Mouse (Mus musculus): ENCODE data around the gene Gm14137. TPM values are rescaled to one million over a fixed set of nuclear protein-coding genes. Genes with fewer than 3 reads are reported as not detected.
A peak's percentile ranks its signal among the peaks of the same experiment; 100 is the strongest.

Gene Gm14137
- polyA plus RNA-seq, 1 experiment from 2014 or later = 0.35 TPM

DNA sequence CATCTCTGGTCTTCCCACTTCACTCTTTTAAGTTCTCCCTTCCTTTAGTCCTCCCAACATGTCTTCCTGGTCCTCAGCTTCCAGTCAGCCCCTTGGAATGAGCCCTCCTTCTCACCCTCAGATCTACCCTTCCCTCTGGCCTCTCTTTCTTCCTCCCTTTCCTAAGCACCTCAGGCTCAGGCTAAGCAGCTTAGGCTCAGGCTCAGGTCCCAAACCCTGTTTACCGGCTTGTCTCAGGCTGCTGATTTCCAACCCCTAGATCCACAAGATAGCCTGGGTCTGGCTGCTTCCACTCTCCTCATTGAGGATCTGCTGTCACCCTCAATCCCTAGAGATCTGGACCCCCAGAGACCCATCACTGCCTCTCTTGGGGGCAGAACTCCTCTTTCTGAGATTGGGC is 23.7 kb downstream of the Gm14137 start:
- no peak for ATAC-seq (ENCODE audit: insufficient number of reproducible peaks, low FRiP score, low TSS enrichment, low read depth)
- H3K4me3 ChIP-seq (ENCODE audit: low read depth, low read length) = no peak overlapping the region
- H3K9ac ChIP-seq (ENCODE audit: low read length) = no peak overlapping the region
- 44% methylated on average over 1 of the region's 1 CpGs for WGBS
- peaks cover 16% of the 10 kb centered on the region for H3K4me1 ChIP-seq (ENCODE audit: control insufficient read depth, insufficient read depth, low read length)
- H3K9me3 ChIP-seq (ENCODE audit: control insufficient read depth, low read length) = no peaks in the 10 kb centered on the region
- H3K27ac ChIP-seq (replicated peaks; ENCODE audit: low read depth, low read length) = peak overlapping the region; percentile 60; the same call in 1 of the 2 replicates
- no peak for DNase-seq (ENCODE audit: low spot score)
- H3K27me3 ChIP-seq (ENCODE audit: control insufficient read depth, insufficient read depth, low read length) = no peaks in the 10 kb centered on the region
- no peaks in the 10 kb centered on the region for H3K36me3 ChIP-seq (ENCODE audit: control insufficient read depth, insufficient read depth, low read length)
- no peak overlapping the region for H3K4me2 ChIP-seq (ENCODE audit: low read depth, severe bottlenecking)

GRCm38 (mm10) chr2:119198934-119199333 is 24.6 kb downstream of the Gm14137 start:
- no peak overlapping the region for H3K4me2 ChIP-seq (ENCODE audit: low read depth, severe bottlenecking)
- 55% methylated on average over 3 of the region's 3 CpGs for WGBS
- no peaks in the 10 kb centered on the region for H3K27me3 ChIP-seq (ENCODE audit: control insufficient read depth, insufficient read depth, low read length)
- H3K9ac ChIP-seq (ENCODE audit: low read length) = no peak overlapping the region
- no peak for ATAC-seq (ENCODE audit: insufficient number of reproducible peaks, low FRiP score, low TSS enrichment, low read depth)
- H3K4me3 ChIP-seq (ENCODE audit: low read depth, low read length) = no peak overlapping the region
- DNase-seq (ENCODE audit: low spot score) = no peak
- H3K9me3 ChIP-seq (ENCODE audit: control insufficient read depth, low read length) = no peaks in the 10 kb centered on the region
- peaks cover 16% of the 10 kb centered on the region for H3K4me1 ChIP-seq (ENCODE audit: control insufficient read depth, insufficient read depth, low read length)
- peak overlapping the region; percentile 49; the same call in 1 of the 2 replicates for H3K27ac ChIP-seq (replicated peaks; ENCODE audit: low read depth, low read length)
- H3K36me3 ChIP-seq (ENCODE audit: control insufficient read depth, insufficient read depth, low read length) = no peaks in the 10 kb centered on the region

GRCm38 (mm10) chr2:119202914-119203453 is 28.7 kb downstream of the Gm14137 start:
- H3K27ac ChIP-seq (replicated peaks; ENCODE audit: low read depth, low read length) = no peak overlapping the region
- no peak for DNase-seq (ENCODE audit: low spot score)
- 84% methylated on average over 5 of the region's 5 CpGs for WGBS

GRCm38 (mm10) chr2:119203871-119204460 is 29.7 kb downstream of the Gm14137 start:
- DNase-seq (ENCODE audit: low spot score) = no peak
- no peak overlapping the region for H3K4me2 ChIP-seq (ENCODE audit: low read depth, severe bottlenecking)
- no peak overlapping the region for H3K9ac ChIP-seq (ENCODE audit: low read length)
- no peaks in the 10 kb centered on the region for H3K36me3 ChIP-seq (ENCODE audit: control insufficient read depth, insufficient read depth, low read length)
- no peak overlapping the region for H3K4me3 ChIP-seq (ENCODE audit: low read depth, low read length)
- 80% methylated on average over 4 of the region's 4 CpGs for WGBS
- no peak overlapping the region for H3K27ac ChIP-seq (replicated peaks; ENCODE audit: low read depth, low read length)
- H3K9me3 ChIP-seq (ENCODE audit: control insufficient read depth, low read length) = no peaks in the 10 kb centered on the region
- no peaks in the 10 kb centered on the region for H3K27me3 ChIP-seq (ENCODE audit: control insufficient read depth, insufficient read depth, low read length)
- peaks cover 3% of the 10 kb centered on the region; the same call in 1 of the 2 replicates for H3K4me1 ChIP-seq (ENCODE audit: control insufficient read depth, insufficient read depth, low read length)
- ATAC-seq (ENCODE audit: insufficient number of reproducible peaks, low FRiP score, low TSS enrichment, low read depth) = no peak

More at GRCm38 (mm10) chr2:119202914-119203453, 28.7 kb downstream of the Gm14137 start:
- no peak for ATAC-seq (ENCODE audit: insufficient number of reproducible peaks, low FRiP score, low TSS enrichment, low read depth)
- Histone ChIP-seq H3K4me2 (ENCODE audit: low read depth, severe bottlenecking) (no peak overlapping the region), H3K4me3 (ENCODE audit: low read depth, low read length) (no peak overlapping the region), H3K9ac (ENCODE audit: low read length) (no peak overlapping the region), H3K9me3 (ENCODE audit: control insufficient read depth, low read length) (no peaks in the 10 kb centered on the region), H3K4me1 (ENCODE audit: control insufficient read depth, insufficient read depth, low read length) (peaks cover 10% of the 10 kb centered on the region), H3K27me3 (ENCODE audit: control insufficient read depth, insufficient read depth, low read length) (no peaks in the 10 kb centered on the region), H3K36me3 (ENCODE audit: control insufficient read depth, insufficient read depth, low read length) (no peaks in the 10 kb centered on the region)

DNA sequence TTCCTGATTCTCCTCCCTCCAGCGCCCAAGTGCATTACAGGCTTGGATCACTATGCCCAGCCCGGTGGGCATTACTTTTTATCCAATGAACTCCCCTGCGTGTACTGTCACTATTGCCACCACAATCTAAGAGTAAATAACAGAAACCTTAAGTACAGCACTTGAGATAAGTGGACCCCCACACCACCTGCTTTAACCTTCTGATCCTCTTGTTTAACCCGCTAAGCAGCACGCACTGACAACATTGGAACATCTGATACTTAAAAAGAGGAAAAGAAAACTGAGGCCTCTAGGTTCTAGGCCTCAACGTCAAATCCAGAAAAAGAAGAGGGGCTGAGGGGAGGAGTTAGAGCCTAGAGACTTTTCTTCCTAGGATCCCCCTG is 33.6 kb downstream of the Gm14137 start:
- peak overlapping the region; percentile 74; the same call in 1 of the 2 replicates for H3K27ac ChIP-seq (replicated peaks; ENCODE audit: low read depth, low read length)
- peaks cover 6% of the 10 kb centered on the region; the same call in 1 of the 2 replicates for H3K4me1 ChIP-seq (ENCODE audit: control insufficient read depth, insufficient read depth, low read length)
- DNase-seq (ENCODE audit: low spot score) (no peak), ATAC-seq (ENCODE audit: insufficient number of reproducible peaks, low FRiP score, low TSS enrichment, low read depth) (no peak)
- peaks cover 6% of the 10 kb centered on the region; the same call in 1 of the 2 replicates for H3K36me3 ChIP-seq (ENCODE audit: control insufficient read depth, insufficient read depth, low read length)
- WGBS = 24% methylated on average over 6 of the region's 6 CpGs
- no peaks in the 10 kb centered on the region for H3K9me3 ChIP-seq (ENCODE audit: control insufficient read depth, low read length)
- H3K4me2 ChIP-seq (ENCODE audit: low read depth, severe bottlenecking) = peak overlapping the region; percentile 59
- peak overlapping the region; percentile 67 for H3K9ac ChIP-seq (ENCODE audit: low read length)
- H3K4me3 ChIP-seq (ENCODE audit: low read depth, low read length) = peak overlapping the region; percentile 66
- no peaks in the 10 kb centered on the region for H3K27me3 ChIP-seq (ENCODE audit: control insufficient read depth, insufficient read depth, low read length)

- H3K4me1 ChIP-seq (ENCODE audit: control insufficient read depth, insufficient read depth, low read length) = peaks cover 6% of the 10 kb centered on the region; the same call in 1 of the 2 replicates
- no peaks in the 10 kb centered on the region for H3K9me3 ChIP-seq (ENCODE audit: control insufficient read depth, low read length)
- under 1% methylated on average over 51 of the region's 51 CpGs for WGBS
- H3K4me3 ChIP-seq (ENCODE audit: low read depth, low read length) = peak within 1 kb of the TSS; percentile 66
- H3K4me2 ChIP-seq (ENCODE audit: low read depth, severe bottlenecking) = peak within 1 kb of the TSS; percentile 59
- H3K27me3 ChIP-seq (ENCODE audit: control insufficient read depth, insufficient read depth, low read length) = no peaks in the 10 kb centered on the region
- H3K36me3 ChIP-seq (ENCODE audit: control insufficient read depth, insufficient read depth, low read length) = peaks cover 6% of the 10 kb centered on the region; the same call in 1 of the 2 replicates
- peak within 1 kb of the TSS; percentile 67 for H3K9ac ChIP-seq (ENCODE audit: low read length)
- ATAC-seq (ENCODE audit: insufficient number of reproducible peaks, low FRiP score, low TSS enrichment, low read depth) (peak; percentile 96), DNase-seq (ENCODE audit: low spot score) (peak; percentile 97)
- H3K27ac ChIP-seq (replicated peaks; ENCODE audit: low read depth, low read length) = peak within 1 kb of the TSS; percentile 74
Observed at GRCm38 (mm10) chr2:119208344-119209175, 34.3 kb downstream of the Gm14137 start, which contains the start of the genes Zfyve19 and Dnajc17. Zfyve19 (plus strand) TSS chr2:119208617. Dnajc17 (minus strand) TSS chr2:119208795.

GRCm38 (mm10) chr2:119209176-119209507 is 34.8 kb downstream of the Gm14137 start:
- Histone ChIP-seq H3K27ac (replicated peaks; ENCODE audit: low read depth, low read length) (no peak overlapping the region; the same call in 1 of the 2 replicates), H3K4me1 (ENCODE audit: control insufficient read depth, insufficient read depth, low read length) (peaks cover 6% of the 10 kb centered on the region; the same call in 1 of the 2 replicates), H3K9me3 (ENCODE audit: control insufficient read depth, low read length) (no peaks in the 10 kb centered on the region), H3K4me3 (ENCODE audit: low read depth, low read length) (peak overlapping the region; percentile 66), H3K4me2 (ENCODE audit: low read depth, severe bottlenecking) (peak overlapping the region; percentile 39), H3K9ac (ENCODE audit: low read length) (peak overlapping the region; percentile 67), H3K36me3 (ENCODE audit: control insufficient read depth, insufficient read depth, low read length) (peaks cover 6% of the 10 kb centered on the region; the same call in 1 of the 2 replicates), H3K27me3 (ENCODE audit: control insufficient read depth, insufficient read depth, low read length) (no peaks in the 10 kb centered on the region)
- WGBS = 1% methylated on average over 13 of the region's 13 CpGs
- ATAC-seq (ENCODE audit: insufficient number of reproducible peaks, low FRiP score, low TSS enrichment, low read depth) (0 out of 2 replicates have a peak, but pooled peaks have one; percentile 0), DNase-seq (ENCODE audit: low spot score) (no peak)

Data from limb, embryonic 11.5 days (tissue).